Mouse (Mus musculus) hindbrain, embryonic 15.5 days (tissue): ENCODE data around the gene Tfg. TPM values are rescaled to one million over a fixed set of nuclear protein-coding genes. Genes with fewer than 3 reads are reported as not detected.

Experiments
- polyA plus RNA-seq: library from polyadenylated mRNA; unstranded; fragments of >200 nt; fragmentation: Nextera tagmentation; extraction: Ambion mirVana; gene quantifications from 2 replicates; pipeline ENCODE4 v1.2.1, GENCODE M21; 2015

The Tfg gene
- polyA plus RNA-seq, 1 experiment from 2014 or later = 157 TPM

Other genes with a start within 250 kb of the Tfg start
- 0.34 and 0.47 TPM in 2 replicates for gene Abi3bp, start 239.6 kb downstream of the Tfg start, polyA plus RNA-seq
- gene Adgrg7, start 78.4 kb upstream of the Tfg start, polyA plus RNA-seq = not detected in 2 replicates
- 3.3 and 6.2 TPM in 2 replicates for gene Tmem45a, start 168.7 kb upstream of the Tfg start, polyA plus RNA-seq
- gene Lnp1, start 210.6 kb upstream of the Tfg start, polyA plus RNA-seq = 0.34 TPM in 1 of 2 replicates, not detected in the other